9 mouse cellular contexts compared by ENCODE assay signal in genomic region chr16:37778529-37778928, GRCm38 (mm10). TPM values are rescaled to one million over a fixed set of nuclear protein-coding genes. Genes with fewer than 3 reads are reported as not detected.
DNase-seq lines count a peak whose midpoint lies in the region; ATAC-seq and TF ChIP-seq lines count a peak whose summit lies in the region.
"Had no signal": no experiment of that assay in that cellular context is flagged by ENCODE, and none has a peak within 500 bp of the region (broad histone marks: within the 10 kb centered on the region; RNA-seq: fewer than 3 reads in every experiment).

No protein-coding gene starts in this region.

- TF ChIP-seq CTCF in lung, embryonic 14.5 days (IDR thresholded peaks at IDR 0.05; ENCODE audit: low read depth): no peak
- TF ChIP-seq CTCF in cerebellum, adult 2 months (IDR thresholded peaks at IDR 0.05; ENCODE audit: borderline replicate concordance, insufficient read depth, low read depth, low read length): no peak

- peak overlapping the region; percentile 62 for H3K4me2 ChIP-seq in lung, embryonic 14.5 days
- H3K4me2 ChIP-seq in intestine, embryonic 14.5 days (ENCODE audit: low read length): peak overlapping the region; percentile 47
- H3K4me2 ChIP-seq in neural tube, embryonic 14.5 days (ENCODE audit: low read depth, low read length): peak overlapping the region; percentile 88; the same call in 1 of the 2 replicates

- peak; percentile 22 for DNase-seq in lung, embryonic 14.5 days
- DNase-seq in lung, postnatal 10 days: no peak
- no peak for DNase-seq in forebrain, embryonic 10.5 days (ENCODE audit: extremely low spot score, low spot score)
- no peak for DNase-seq in intestine, embryonic 14.5 days (ENCODE audit: low spot score)
- no peak for DNase-seq in cerebellum, postnatal 10 days
- DNase-seq in spleen, postnatal 10 days (ENCODE audit: low spot score in 2 of 2): no peak
- DNase-seq in cerebellum, adult 2 months: no peak

- peak overlapping the region; percentile 94 for H3K9ac ChIP-seq in lung, embryonic 14.5 days
- peak overlapping the region; percentile 80 for H3K9ac ChIP-seq in intestine, embryonic 14.5 days (ENCODE audit: low read length)
- no peak overlapping the region; the same call in 1 of the 2 replicates for H3K9ac ChIP-seq in neural tube, embryonic 14.5 days (replicated peaks; ENCODE audit: low read depth, low read length)

- peak overlapping the region; percentile 95 for H3K27ac ChIP-seq in lung, embryonic 14.5 days (ENCODE audit: low read depth)
- peak overlapping the region; percentile 93 for H3K27ac ChIP-seq in forebrain, embryonic 10.5 days
- H3K27ac ChIP-seq in intestine, embryonic 14.5 days (ENCODE audit: low read depth): peak overlapping the region; percentile 5; the same call in 1 of the 2 replicates
- H3K27ac ChIP-seq in neural tube, embryonic 14.5 days (ENCODE audit: low read depth, low read length): 0 out of 2 replicates have a peak overlapping the region, but pooled peaks have one; percentile 16
- H3K27ac ChIP-seq in cerebellum, adult 2 months (ENCODE audit: insufficient read depth, low read length): no peak overlapping the region

- no peaks in the 10 kb centered on the region for H3K9me3 ChIP-seq in lung, embryonic 14.5 days (ENCODE audit: low read depth, low read length)
- no peaks in the 10 kb centered on the region for H3K9me3 ChIP-seq in forebrain, embryonic 10.5 days
- H3K9me3 ChIP-seq in intestine, embryonic 14.5 days (ENCODE audit: control insufficient read depth, low read length): no peaks in the 10 kb centered on the region
- no peaks in the 10 kb centered on the region for H3K9me3 ChIP-seq in neural tube, embryonic 14.5 days (ENCODE audit: control insufficient read depth, low read length)

- 30% methylated on average over 5 of the region's 5 CpGs for WGBS in lung, embryonic 14.5 days
- WGBS in forebrain, embryonic 10.5 days: 33% methylated on average over 5 of the region's 5 CpGs
- WGBS in intestine, embryonic 14.5 days: 32% methylated on average over 5 of the region's 5 CpGs
- 25% methylated on average over 5 of the region's 5 CpGs for WGBS in neural tube, embryonic 14.5 days
- 78% methylated on average over 5 of the region's 5 CpGs for WGBS in cerebellum, adult 2 months

- no peaks in the 10 kb centered on the region for H3K27me3 ChIP-seq in lung, embryonic 14.5 days (ENCODE audit: insufficient read depth, low read length)
- H3K27me3 ChIP-seq in forebrain, embryonic 10.5 days (ENCODE audit: poor library complexity, severe bottlenecking): 0 out of 2 replicates have a peak, but pooled peaks cover 9% of the 10 kb centered on the region
- H3K27me3 ChIP-seq in intestine, embryonic 14.5 days (replicated peaks; ENCODE audit: control insufficient read depth, insufficient read depth, low read length): no peaks in the 10 kb centered on the region
- H3K27me3 ChIP-seq in neural tube, embryonic 14.5 days (ENCODE audit: control insufficient read depth, insufficient read depth, low read length): no peaks in the 10 kb centered on the region
- no peaks in the 10 kb centered on the region for H3K27me3 ChIP-seq in cerebellum, adult 2 months (ENCODE audit: control insufficient read depth, insufficient read depth, low read length)
- H3K27me3 ChIP-seq: Patski had no signal

- peaks cover 15% of the 10 kb centered on the region; the same call in 1 of the 2 replicates for H3K36me3 ChIP-seq in lung, embryonic 14.5 days (ENCODE audit: insufficient read depth)
- H3K36me3 ChIP-seq in forebrain, embryonic 10.5 days (replicated peaks): peaks cover 30% of the 10 kb centered on the region
- peaks cover 16% of the 10 kb centered on the region; the same call in 1 of the 2 replicates for H3K36me3 ChIP-seq in intestine, embryonic 14.5 days (ENCODE audit: control insufficient read depth, insufficient read depth, low read length)
- H3K36me3 ChIP-seq in neural tube, embryonic 14.5 days (ENCODE audit: control insufficient read depth, insufficient read depth, low read length): no peaks in the 10 kb centered on the region

- TF ChIP-seq POLR2A in cerebellum, adult 2 months (IDR thresholded peaks at IDR 0.05; ENCODE audit: borderline replicate concordance, insufficient read depth, low read length): no peak

- peaks cover 29% of the 10 kb centered on the region for H3K4me1 ChIP-seq in lung, embryonic 14.5 days (ENCODE audit: insufficient read depth)
- H3K4me1 ChIP-seq in forebrain, embryonic 10.5 days: peaks cover 32% of the 10 kb centered on the region
- H3K4me1 ChIP-seq in intestine, embryonic 14.5 days (replicated peaks; ENCODE audit: control insufficient read depth, insufficient read depth, low read length): peaks cover 19% of the 10 kb centered on the region
- peaks cover 23% of the 10 kb centered on the region for H3K4me1 ChIP-seq in neural tube, embryonic 14.5 days (ENCODE audit: control insufficient read depth, insufficient read depth, low read length)
- H3K4me1 ChIP-seq in cerebellum, adult 2 months (ENCODE audit: control insufficient read depth, insufficient read depth, low read length): no peaks in the 10 kb centered on the region; the same call in 1 of the 2 replicates

- H3K4me3 ChIP-seq in lung, embryonic 14.5 days (ENCODE audit: low read depth, low read length): peak overlapping the region; percentile 87
- H3K4me3 ChIP-seq in forebrain, embryonic 10.5 days: peak overlapping the region; percentile 76
- H3K4me3 ChIP-seq in intestine, embryonic 14.5 days (ENCODE audit: low read depth, low read length): peak overlapping the region; percentile 89
- H3K4me3 ChIP-seq in neural tube, embryonic 14.5 days (ENCODE audit: low read depth, low read length): peak overlapping the region; percentile 13; the same call in 1 of the 2 replicates
- no peak overlapping the region for H3K4me3 ChIP-seq in cerebellum, adult 2 months (replicated peaks; ENCODE audit: insufficient read depth, low read depth, low read length)

- ATAC-seq in lung, embryonic 14.5 days (ENCODE audit: insufficient read depth): no peak
- ATAC-seq in intestine, embryonic 14.5 days (replicated peaks; ENCODE audit: low FRiP score, low TSS enrichment, low read depth): no peak
- no peak for ATAC-seq in neural tube, embryonic 14.5 days (ENCODE audit: low read depth)
- ATAC-seq: Patski had no signal

RNA-seq across cellular contexts. Expression of gene Fstl1, which starts 1.9 kb away (rescaled TPM):
- 460 and 502 TPM in 2 replicates for polyA plus RNA-seq in lung, embryonic 14.5 days (2014; fragmentation: Nextera tagmentation; extraction: Ambion mirVana)
- polyA plus RNA-seq in forebrain, embryonic 10.5 days (2016; fragmentation: Nextera tagmentation; extraction: Ambion mirVana): 140 and 143 TPM in 2 replicates
- polyA plus RNA-seq in intestine, embryonic 14.5 days (2014; fragmentation: Nextera tagmentation; extraction: Ambion mirVana): 307 and 342 TPM in 2 replicates
- 62.8 and 170 TPM in 2 replicates for polyA plus RNA-seq in neural tube, embryonic 14.5 days (2014; fragmentation: Nextera tagmentation; extraction: Ambion mirVana)
- 26.9 and 35.2 TPM in 2 replicates for polyA plus RNA-seq in cerebellum, adult 2 months (2012; rRNA removed)
